Mouse (Mus musculus): ENCODE results near the gene Fmnl3. TPM values are rescaled to one million over a fixed set of nuclear protein-coding genes. Genes with fewer than 3 reads are reported as not detected.

Gene Fmnl3
- polyA plus RNA-seq, 1 experiment: 26.8 TPM

DNA sequence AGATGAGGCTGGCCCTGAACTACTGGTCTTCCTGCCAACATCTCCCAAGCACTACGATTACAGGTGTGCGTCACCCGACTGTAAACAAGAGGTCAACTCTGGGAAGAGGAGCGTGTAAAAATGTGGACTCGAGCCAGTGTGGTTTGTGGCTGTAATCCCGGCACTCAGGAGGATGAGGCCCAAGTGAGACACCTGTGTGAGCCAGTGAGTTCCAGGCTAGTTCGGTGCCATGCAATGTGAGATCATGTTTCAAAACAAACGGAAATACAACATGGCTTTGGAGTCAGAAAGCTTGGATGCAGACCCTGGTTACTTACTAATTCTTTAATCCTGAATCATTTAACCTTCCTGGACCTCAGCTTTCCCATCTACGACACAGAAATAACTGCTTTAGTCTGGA, 11.3 kb downstream of the Fmnl3 start:
- no peaks in the 10 kb centered on the region for H3K36me3 ChIP-seq (ENCODE audit: control insufficient read depth, insufficient read depth, low read length)
- no peak overlapping the region for H3K27ac ChIP-seq (ENCODE audit: insufficient read depth, low read depth, low read length)
- no peak for TF ChIP-seq POLR2A (IDR thresholded peaks at IDR 0.05; ENCODE audit: low read depth, low read length)
- TF ChIP-seq CTCF (conservative IDR thresholded peaks at IDR 0.05; ENCODE audit: insufficient read depth, insufficient read length, low read depth, low read length): no peak
- DNase-seq: no peak
- H3K27me3 ChIP-seq (replicated peaks; ENCODE audit: control insufficient read depth, insufficient read depth, low read length): no peaks in the 10 kb centered on the region
- peaks cover 3% of the 10 kb centered on the region for H3K4me1 ChIP-seq (ENCODE audit: control insufficient read depth, insufficient read depth, low read length)
- no peak overlapping the region for H3K4me3 ChIP-seq (ENCODE audit: insufficient read depth, low read depth, low read length)
- 57% methylated on average over 9 of the region's 9 CpGs for whole genome bisulfite sequencing

DNA sequence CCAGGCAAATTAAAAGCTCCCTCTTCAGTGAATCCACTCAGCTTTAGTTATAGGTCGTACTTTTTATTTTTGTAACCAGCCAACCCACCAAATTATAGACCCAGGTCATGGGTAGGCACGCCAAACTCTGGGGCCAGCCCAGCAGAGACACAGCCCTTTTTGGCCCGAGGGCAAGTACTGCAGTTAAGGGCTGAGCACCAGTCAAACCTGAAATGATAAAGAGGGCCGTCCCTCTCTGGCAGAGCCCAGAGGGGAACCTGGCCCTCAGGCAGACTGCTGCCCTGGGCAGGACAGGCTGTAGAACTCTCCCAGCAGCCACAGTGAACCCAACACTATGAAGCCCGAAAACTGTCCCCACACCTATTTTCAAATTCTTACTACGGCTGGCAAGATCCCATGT, 13.8 kb downstream of the Fmnl3 start:
- Histone ChIP-seq H3K27me3 (replicated peaks; ENCODE audit: control insufficient read depth, insufficient read depth, low read length) (no peaks in the 10 kb centered on the region), H3K4me3 (ENCODE audit: insufficient read depth, low read depth, low read length) (no peak overlapping the region), H3K27ac (ENCODE audit: insufficient read depth, low read depth, low read length) (no peak overlapping the region), H3K36me3 (ENCODE audit: control insufficient read depth, insufficient read depth, low read length) (no peaks in the 10 kb centered on the region), H3K4me1 (ENCODE audit: control insufficient read depth, insufficient read depth, low read length) (peaks cover 3% of the 10 kb centered on the region)
- no peak for DNase-seq
- WGBS: 53% methylated on average over 6 of the region's 6 CpGs
- no peak for TF ChIP-seq CTCF (conservative IDR thresholded peaks at IDR 0.05; ENCODE audit: insufficient read depth, insufficient read length, low read depth, low read length)
- no peak for TF ChIP-seq POLR2A (IDR thresholded peaks at IDR 0.05; ENCODE audit: low read depth, low read length)

DNA sequence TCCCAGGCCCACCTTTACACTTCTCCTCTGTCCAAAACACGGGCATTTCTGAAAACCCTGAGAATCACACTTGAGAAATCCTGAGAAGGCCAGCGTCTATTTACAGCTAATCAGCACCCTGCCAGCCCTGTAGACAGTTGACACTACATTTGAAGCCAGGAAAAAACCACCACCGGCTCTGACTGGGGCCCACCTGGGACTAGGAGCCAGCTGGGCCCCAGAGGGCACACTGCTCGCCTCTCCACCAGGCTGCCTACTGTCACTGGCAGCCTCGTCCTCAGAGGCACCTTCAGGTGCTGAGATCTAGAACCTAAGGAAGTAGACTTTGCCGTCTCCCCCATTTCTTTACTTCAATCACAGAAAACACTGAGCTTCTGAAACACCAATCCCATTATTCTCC, 14.6 kb downstream of the Fmnl3 start:
- WGBS: 70% methylated on average over 6 of the region's 6 CpGs
- H3K27ac ChIP-seq (ENCODE audit: insufficient read depth, low read depth, low read length): no peak overlapping the region
- no peaks in the 10 kb centered on the region for H3K27me3 ChIP-seq (replicated peaks; ENCODE audit: control insufficient read depth, insufficient read depth, low read length)
- DNase-seq: no peak
- TF ChIP-seq POLR2A (IDR thresholded peaks at IDR 0.05; ENCODE audit: low read depth, low read length) (no peak), CTCF (conservative IDR thresholded peaks at IDR 0.05; ENCODE audit: insufficient read depth, insufficient read length, low read depth, low read length) (no peak)
- no peaks in the 10 kb centered on the region for H3K36me3 ChIP-seq (ENCODE audit: control insufficient read depth, insufficient read depth, low read length)
- peaks cover 3% of the 10 kb centered on the region for H3K4me1 ChIP-seq (ENCODE audit: control insufficient read depth, insufficient read depth, low read length)
- no peak overlapping the region for H3K4me3 ChIP-seq (ENCODE audit: insufficient read depth, low read depth, low read length)

DNA sequence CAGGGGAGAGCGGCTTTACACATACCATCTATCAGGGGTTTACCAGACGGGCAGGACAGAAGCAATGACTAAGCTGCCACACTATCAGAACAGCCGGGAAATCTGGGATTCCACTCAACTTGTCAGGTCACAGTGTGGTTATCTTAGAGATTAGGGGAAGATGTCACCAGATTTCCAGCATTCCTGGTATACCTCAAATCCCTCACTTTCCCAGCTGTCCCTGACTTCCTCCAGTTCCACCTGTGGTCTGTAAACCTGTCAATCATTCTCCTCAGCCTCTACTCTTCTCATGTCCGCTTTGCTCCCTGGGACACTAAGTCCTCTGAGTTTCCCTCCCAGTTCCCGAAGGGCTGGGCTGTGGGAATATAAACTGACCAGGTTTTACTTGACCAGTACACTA, 18.0 kb downstream of the Fmnl3 start:
- H3K27me3 ChIP-seq (replicated peaks; ENCODE audit: control insufficient read depth, insufficient read depth, low read length): no peaks in the 10 kb centered on the region
- H3K36me3 ChIP-seq (ENCODE audit: control insufficient read depth, insufficient read depth, low read length): no peaks in the 10 kb centered on the region
- no peak overlapping the region for H3K4me3 ChIP-seq (ENCODE audit: insufficient read depth, low read depth, low read length)
- 72% methylated on average over 5 of the region's 5 CpGs for WGBS
- no peak for DNase-seq
- TF ChIP-seq CTCF (conservative IDR thresholded peaks at IDR 0.05; ENCODE audit: insufficient read depth, insufficient read length, low read depth, low read length) (no peak), POLR2A (IDR thresholded peaks at IDR 0.05; ENCODE audit: low read depth, low read length) (no peak)
- no peak overlapping the region for H3K27ac ChIP-seq (ENCODE audit: insufficient read depth, low read depth, low read length)
- no peaks in the 10 kb centered on the region for H3K4me1 ChIP-seq (ENCODE audit: control insufficient read depth, insufficient read depth, low read length)

DNA sequence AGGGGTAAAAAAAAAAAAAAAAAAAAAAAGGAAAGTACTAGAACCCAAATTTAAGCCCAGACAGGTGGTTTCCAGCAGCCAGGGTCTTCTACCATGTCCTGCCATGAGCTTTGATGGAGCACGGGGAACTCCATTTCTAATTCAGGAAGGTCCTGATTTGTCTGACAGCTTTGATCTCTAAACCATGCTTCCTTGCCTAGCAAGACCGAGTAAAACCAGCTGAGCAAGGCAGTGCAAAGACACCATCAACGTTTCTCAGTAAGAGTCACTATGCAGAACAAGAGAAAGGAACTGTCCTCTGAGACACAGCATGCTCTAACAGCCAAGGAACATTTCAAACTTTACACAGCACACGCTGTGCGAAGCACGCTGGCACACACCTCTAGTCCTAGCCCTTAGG, 18.7 kb downstream of the Fmnl3 start:
- WGBS: 62% methylated on average over 6 of the region's 6 CpGs
- Histone ChIP-seq H3K36me3 (ENCODE audit: control insufficient read depth, insufficient read depth, low read length) (no peaks in the 10 kb centered on the region), H3K4me1 (ENCODE audit: control insufficient read depth, insufficient read depth, low read length) (no peaks in the 10 kb centered on the region), H3K27ac (ENCODE audit: insufficient read depth, low read depth, low read length) (no peak overlapping the region), H3K27me3 (replicated peaks; ENCODE audit: control insufficient read depth, insufficient read depth, low read length) (no peaks in the 10 kb centered on the region), H3K4me3 (ENCODE audit: insufficient read depth, low read depth, low read length) (no peak overlapping the region)
- no peak for DNase-seq
- TF ChIP-seq CTCF (conservative IDR thresholded peaks at IDR 0.05; ENCODE audit: insufficient read depth, insufficient read length, low read depth, low read length): no peak
- no peak for TF ChIP-seq POLR2A (IDR thresholded peaks at IDR 0.05; ENCODE audit: low read depth, low read length)

DNA sequence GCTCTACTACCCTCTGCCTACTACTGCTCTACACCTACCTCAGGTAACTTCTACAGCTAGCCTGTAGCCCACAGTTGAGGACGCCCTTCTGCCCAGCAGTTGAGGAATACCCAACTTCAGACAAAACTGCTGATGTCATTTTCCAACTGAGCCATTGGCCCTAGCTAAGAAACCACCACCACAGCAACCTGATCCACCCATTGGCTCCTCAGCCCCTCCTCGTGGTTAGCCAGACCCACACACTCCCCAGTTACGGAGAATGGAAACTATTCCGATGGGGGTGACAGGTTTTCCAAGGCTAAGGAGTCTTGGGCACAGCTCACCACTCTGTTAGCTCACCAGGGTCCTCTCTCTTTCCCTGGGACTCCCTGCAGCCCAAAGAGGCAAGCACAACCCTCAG, 25.3 kb downstream of the Fmnl3 start:
- no peaks in the 10 kb centered on the region for H3K4me1 ChIP-seq (ENCODE audit: control insufficient read depth, insufficient read depth, low read length)

DNA sequence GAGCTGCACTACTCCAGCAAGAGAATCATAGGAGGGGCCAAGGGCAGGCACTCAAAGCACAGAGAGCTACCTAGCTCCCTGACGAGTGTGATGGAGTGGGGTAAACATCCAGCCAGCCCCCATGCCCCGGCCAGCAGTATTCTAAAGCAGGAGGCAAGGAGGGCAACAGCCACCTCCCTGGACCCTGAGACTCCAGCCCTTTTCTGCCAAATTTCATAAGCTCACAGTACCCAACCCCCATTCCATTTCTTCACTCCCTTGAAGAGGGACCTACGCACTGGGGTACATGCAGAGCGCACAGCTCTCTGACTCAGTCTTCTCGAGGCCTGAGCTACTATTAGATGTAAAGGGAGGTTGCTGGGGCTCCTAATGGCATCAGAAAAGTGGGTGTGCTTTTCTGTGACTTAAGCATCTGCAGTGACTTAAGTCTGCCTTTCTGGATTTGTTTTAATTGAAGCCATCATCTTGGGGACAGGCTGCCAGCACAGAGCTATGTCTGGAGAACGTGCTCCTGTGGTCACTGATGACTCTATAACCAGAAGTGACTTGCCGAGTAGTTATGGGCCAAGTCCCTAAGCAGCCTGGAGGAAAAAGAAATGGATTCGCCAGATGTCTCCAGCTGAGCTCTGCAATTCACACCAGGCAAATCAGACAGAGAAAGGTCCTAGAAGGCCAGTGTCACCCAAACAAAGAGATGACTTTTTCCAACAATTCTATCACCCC, 26.0 kb downstream of the Fmnl3 start:
- peak overlapping the region; percentile 22 for H3K27ac ChIP-seq (ENCODE audit: insufficient read depth, low read depth, low read length)
- H3K4me1 ChIP-seq (ENCODE audit: control insufficient read depth, insufficient read depth, low read length): peaks cover 3% of the 10 kb centered on the region
- no peak for DNase-seq
- 65% methylated on average over 8 of the region's 8 CpGs for WGBS
- TF ChIP-seq CTCF (conservative IDR thresholded peaks at IDR 0.05; ENCODE audit: insufficient read depth, insufficient read length, low read depth, low read length) (no peak), POLR2A (IDR thresholded peaks at IDR 0.05; ENCODE audit: low read depth, low read length) (no peak)
- H3K4me3 ChIP-seq (ENCODE audit: insufficient read depth, low read depth, low read length): no peak overlapping the region
- H3K27me3 ChIP-seq (replicated peaks; ENCODE audit: control insufficient read depth, insufficient read depth, low read length): no peaks in the 10 kb centered on the region
- H3K36me3 ChIP-seq (ENCODE audit: control insufficient read depth, insufficient read depth, low read length): no peaks in the 10 kb centered on the region

More for the DNA sequence above, 25.3 kb downstream of the Fmnl3 start:
- H3K27me3 ChIP-seq (replicated peaks; ENCODE audit: control insufficient read depth, insufficient read depth, low read length): no peaks in the 10 kb centered on the region
- H3K36me3 ChIP-seq (ENCODE audit: control insufficient read depth, insufficient read depth, low read length): no peaks in the 10 kb centered on the region
- 70% methylated on average over 4 of the region's 4 CpGs for WGBS
- H3K27ac ChIP-seq (ENCODE audit: insufficient read depth, low read depth, low read length): no peak overlapping the region
- DNase-seq: no peak
- no peak overlapping the region for H3K4me3 ChIP-seq (ENCODE audit: insufficient read depth, low read depth, low read length)
- TF ChIP-seq CTCF (conservative IDR thresholded peaks at IDR 0.05; ENCODE audit: insufficient read depth, insufficient read length, low read depth, low read length) (no peak), POLR2A (IDR thresholded peaks at IDR 0.05; ENCODE audit: low read depth, low read length) (no peak)
